In genomic region chr1:169362564-169362963, GRCm38 (mm10) we compare ENCODE assay signal across 25 mouse cellular contexts.
DNase-seq lines count a peak whose midpoint lies in the region; ATAC-seq and TF ChIP-seq lines count a peak whose summit lies in the region.
"Had no signal": no experiment of that assay in that cellular context is flagged by ENCODE, and none has a peak within 500 bp of the region (broad histone marks: within the 10 kb centered on the region; RNA-seq: fewer than 3 reads in every experiment).

No protein-coding gene starts in this region.

- no peak overlapping the region for H3K4me3 ChIP-seq in hindbrain, embryonic 12.5 days
- H3K4me3 ChIP-seq in hindbrain, embryonic 14.5 days (replicated peaks; ENCODE audit: low read length), result no peak overlapping the region
- H3K4me3 ChIP-seq in midbrain, embryonic 11.5 days (ENCODE audit: low read depth, low read length), result no peak overlapping the region
- H3K4me3 ChIP-seq in midbrain, postnatal 0 days (ENCODE audit: low read depth, low read length), result no peak overlapping the region
- H3K4me3 ChIP-seq in limb, embryonic 11.5 days (ENCODE audit: low read depth, low read length), result no peak overlapping the region
- H3K4me3 ChIP-seq: embryonic facial prominence, embryonic 13.5 days; erythroblast, embryonic 14.5 days; forebrain, embryonic 12.5 days; forebrain, embryonic 15.5 days; heart, adult 2 months; heart, embryonic 10.5 days; heart, embryonic 13.5 days had no signal

- peaks cover 3% of the 10 kb centered on the region; the same call in 1 of the 2 replicates for H3K4me1 ChIP-seq in hindbrain, embryonic 12.5 days
- H3K4me1 ChIP-seq in hindbrain, embryonic 14.5 days (replicated peaks; ENCODE audit: control insufficient read depth, insufficient read depth, low read length), result no peaks in the 10 kb centered on the region
- H3K4me1 ChIP-seq in midbrain, embryonic 11.5 days (ENCODE audit: control insufficient read depth, insufficient read depth, low read length), result no peaks in the 10 kb centered on the region
- H3K4me1 ChIP-seq in midbrain, postnatal 0 days (ENCODE audit: insufficient read depth, low read length), result no peaks in the 10 kb centered on the region
- H3K4me1 ChIP-seq in limb, embryonic 11.5 days (ENCODE audit: control insufficient read depth, insufficient read depth, low read length), result peaks cover 6% of the 10 kb centered on the region; the same call in 1 of the 2 replicates
- H3K4me1 ChIP-seq: forebrain, embryonic 12.5 days; heart, embryonic 10.5 days; heart, embryonic 13.5 days had no signal

- no peak for ATAC-seq in hindbrain, embryonic 12.5 days (ENCODE audit: low FRiP score)
- ATAC-seq in hindbrain, embryonic 14.5 days (ENCODE audit: low FRiP score), result no peak
- no peak for ATAC-seq in midbrain, embryonic 11.5 days (ENCODE audit: low FRiP score)
- ATAC-seq in midbrain, postnatal 0 days (ENCODE audit: low FRiP score), result no peak
- ATAC-seq in limb, embryonic 11.5 days (ENCODE audit: insufficient number of reproducible peaks, low FRiP score, low TSS enrichment, low read depth), result no peak
- ATAC-seq: activated CD4-positive, CD25-positive, alpha-beta regulatory T cell, adult 4 months; forebrain, embryonic 15.5 days; intestine, postnatal 0 days had no signal

- peak; percentile 50 for DNase-seq in embryo, embryonic 10.5 days (ENCODE audit: low spot score)
- no peak for DNase-seq in embryo, embryonic 10 days (ENCODE audit: low spot score)
- DNase-seq in hindbrain, embryonic 14.5 days (ENCODE audit: low spot score), result no peak
- DNase-seq in midbrain, embryonic 11.5 days (ENCODE audit: low spot score, missing footprints), result peak; percentile 72
- DNase-seq in midbrain, postnatal 0 days (ENCODE audit: low spot score), result no peak
- peak; percentile 14 for DNase-seq in limb, embryonic 11.5 days (ENCODE audit: low spot score)
- DNase-seq in adipocyte (ENCODE audit: low spot score), result no peak
- DNase-seq: adrenal gland, postnatal 10 days; adrenal gland, postnatal 36 days; cerebellum, adult 18-20 months; cerebellum, adult 9-10 months; cerebellum, postnatal 14 days; gastrocnemius, postnatal 25 days; heart, adult 2 months; heart, postnatal 14 days; heart, postnatal 4 days had no signal

- no peak overlapping the region for H3K4me2 ChIP-seq in hindbrain, embryonic 12.5 days (replicated peaks)
- no peak overlapping the region for H3K4me2 ChIP-seq in hindbrain, embryonic 14.5 days (replicated peaks)
- H3K4me2 ChIP-seq in midbrain, embryonic 11.5 days, result no peak overlapping the region
- no peak overlapping the region for H3K4me2 ChIP-seq in midbrain, postnatal 0 days (ENCODE audit: low read depth, low read length, poor library complexity, severe bottlenecking)
- no peak overlapping the region for H3K4me2 ChIP-seq in limb, embryonic 11.5 days (ENCODE audit: low read depth, severe bottlenecking)
- H3K4me2 ChIP-seq: embryonic facial prominence, embryonic 13.5 days; forebrain, embryonic 12.5 days; forebrain, embryonic 15.5 days; heart, embryonic 13.5 days had no signal

- no peaks in the 10 kb centered on the region for H3K36me3 ChIP-seq in hindbrain, embryonic 12.5 days
- H3K36me3 ChIP-seq in hindbrain, embryonic 14.5 days (replicated peaks; ENCODE audit: control insufficient read depth, insufficient read depth), result no peaks in the 10 kb centered on the region
- no peaks in the 10 kb centered on the region for H3K36me3 ChIP-seq in midbrain, embryonic 11.5 days (ENCODE audit: control insufficient read depth, insufficient read depth, low read length)
- no peaks in the 10 kb centered on the region for H3K36me3 ChIP-seq in midbrain, postnatal 0 days (ENCODE audit: insufficient read depth, low read length)
- H3K36me3 ChIP-seq in limb, embryonic 11.5 days (ENCODE audit: control insufficient read depth, insufficient read depth, low read length), result no peaks in the 10 kb centered on the region
- H3K36me3 ChIP-seq: embryonic facial prominence, embryonic 13.5 days; forebrain, embryonic 12.5 days; forebrain, embryonic 15.5 days; heart, embryonic 10.5 days; heart, embryonic 13.5 days had no signal

- H3K9ac ChIP-seq in hindbrain, embryonic 12.5 days, result no peak overlapping the region
- no peak overlapping the region for H3K9ac ChIP-seq in hindbrain, embryonic 14.5 days
- H3K9ac ChIP-seq in midbrain, embryonic 11.5 days (ENCODE audit: low read length), result no peak overlapping the region
- no peak overlapping the region for H3K9ac ChIP-seq in midbrain, postnatal 0 days (replicated peaks; ENCODE audit: low read length, poor library complexity, severe bottlenecking)
- H3K9ac ChIP-seq in limb, embryonic 11.5 days (ENCODE audit: low read length), result no peak overlapping the region
- H3K9ac ChIP-seq: embryonic facial prominence, embryonic 13.5 days; forebrain, embryonic 12.5 days; forebrain, embryonic 15.5 days; heart, embryonic 13.5 days had no signal

- H3K27ac ChIP-seq in hindbrain, embryonic 12.5 days, result 0 out of 2 replicates have a peak overlapping the region, but pooled peaks have one; percentile 25
- no peak overlapping the region for H3K27ac ChIP-seq in hindbrain, embryonic 14.5 days
- no peak overlapping the region for H3K27ac ChIP-seq in midbrain, embryonic 11.5 days (ENCODE audit: low read depth, low read length)
- no peak overlapping the region for H3K27ac ChIP-seq in midbrain, postnatal 0 days (ENCODE audit: low read depth, low read length)
- no peak overlapping the region for H3K27ac ChIP-seq in limb, embryonic 11.5 days (replicated peaks; ENCODE audit: low read depth, low read length)
- H3K27ac ChIP-seq: embryonic facial prominence, embryonic 13.5 days; forebrain, embryonic 12.5 days; forebrain, embryonic 15.5 days; heart, adult 2 months; heart, embryonic 10.5 days; heart, embryonic 13.5 days had no signal

- H3K9me3 ChIP-seq in hindbrain, embryonic 12.5 days (replicated peaks), result no peaks in the 10 kb centered on the region
- no peaks in the 10 kb centered on the region for H3K9me3 ChIP-seq in hindbrain, embryonic 14.5 days (ENCODE audit: control insufficient read depth, low read length)
- H3K9me3 ChIP-seq in midbrain, embryonic 11.5 days (ENCODE audit: control insufficient read depth, low read length), result no peaks in the 10 kb centered on the region
- no peaks in the 10 kb centered on the region for H3K9me3 ChIP-seq in midbrain, postnatal 0 days (ENCODE audit: low read length)
- no peaks in the 10 kb centered on the region for H3K9me3 ChIP-seq in limb, embryonic 11.5 days (ENCODE audit: control insufficient read depth, low read length)
- H3K9me3 ChIP-seq: embryonic facial prominence, embryonic 13.5 days; forebrain, embryonic 12.5 days; forebrain, embryonic 15.5 days; heart, embryonic 10.5 days; heart, embryonic 13.5 days had no signal

- TF ChIP-seq CTCF in midbrain, postnatal 0 days (IDR thresholded peaks at IDR 0.05), result no peak

- no peaks in the 10 kb centered on the region for H3K27me3 ChIP-seq in hindbrain, embryonic 12.5 days
- no peaks in the 10 kb centered on the region for H3K27me3 ChIP-seq in hindbrain, embryonic 14.5 days (ENCODE audit: control insufficient read depth, insufficient read depth, low read length)
- H3K27me3 ChIP-seq in midbrain, embryonic 11.5 days (ENCODE audit: control insufficient read depth, insufficient read depth, low read length), result no peaks in the 10 kb centered on the region
- H3K27me3 ChIP-seq in midbrain, postnatal 0 days (ENCODE audit: insufficient read depth, low read length), result no peaks in the 10 kb centered on the region
- H3K27me3 ChIP-seq in limb, embryonic 11.5 days (ENCODE audit: control insufficient read depth, insufficient read depth, low read length), result no peaks in the 10 kb centered on the region
- H3K27me3 ChIP-seq: embryonic facial prominence, embryonic 13.5 days; forebrain, embryonic 12.5 days; forebrain, embryonic 15.5 days; heart, embryonic 13.5 days had no signal

- WGBS in hindbrain, embryonic 12.5 days, result 37% methylated on average over 4 of the region's 4 CpGs
- 39% methylated on average over 4 of the region's 4 CpGs for WGBS in hindbrain, embryonic 14.5 days
- 39% methylated on average over 4 of the region's 4 CpGs for WGBS in midbrain, embryonic 11.5 days
- WGBS in midbrain, postnatal 0 days, result 53% methylated on average over 4 of the region's 4 CpGs
- WGBS in limb, embryonic 11.5 days, result 64% methylated on average over 4 of the region's 4 CpGs

Comparison
In these comparisons a context has a peak if more than half of its experiments do, and no peak if none do; other contexts are left out.
1. DNase-seq: peak in embryo, embryonic 10.5 days (single experiment), midbrain, embryonic 11.5 days (single experiment) and limb, embryonic 11.5 days (single experiment); none in embryo, embryonic 10 days (single experiment), hindbrain, embryonic 14.5 days (single experiment), midbrain, postnatal 0 days (single experiment) and adipocyte (single experiment).